Mouse (Mus musculus): ENCODE data around the gene Slc5a5. TPM values are rescaled to one million over a fixed set of nuclear protein-coding genes. Genes with fewer than 3 reads are reported as not detected.

Slc5a5 gene
- polyA plus RNA-seq, 1 experiment from 2014 or later: not detected

DNA sequence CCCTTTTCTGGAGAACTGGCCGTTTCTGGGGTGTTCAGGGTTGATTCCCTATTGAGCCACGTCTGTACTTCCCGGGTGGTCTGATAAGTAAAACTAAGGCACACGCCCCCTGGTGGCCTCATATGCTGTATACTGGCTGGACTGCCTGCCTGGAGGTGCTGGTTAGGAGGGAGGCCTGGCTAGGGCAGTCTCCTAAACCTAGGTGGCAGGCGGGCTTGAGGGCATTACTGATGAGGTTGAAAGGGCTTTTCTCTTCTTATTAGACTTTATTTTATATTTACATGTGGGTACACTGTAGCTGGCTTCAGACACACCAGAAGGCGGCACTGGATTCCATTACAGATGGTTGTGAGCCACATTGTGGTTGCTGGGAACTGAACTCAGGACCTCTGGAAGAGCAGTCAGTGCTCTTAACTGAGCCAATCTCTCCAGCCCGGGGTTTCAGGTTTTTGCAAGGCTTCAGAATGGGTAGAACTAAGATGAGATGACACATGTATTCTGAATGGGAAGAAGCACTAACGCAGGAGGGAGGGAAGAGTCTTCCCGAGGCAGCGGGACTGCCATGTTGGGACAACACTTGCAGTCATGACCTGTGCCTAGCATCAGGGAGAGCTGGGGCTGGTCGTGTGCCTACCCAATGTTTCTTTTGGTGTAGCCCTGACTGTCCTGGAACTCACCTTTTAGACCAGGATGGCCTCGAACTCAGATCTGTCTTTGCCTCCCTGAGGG, 1.3 kb upstream of the Slc5a5 start:
- no peak overlapping the region for H3K4me2 ChIP-seq
- H3K27ac ChIP-seq (replicated peaks): no peak overlapping the region
- H3K9ac ChIP-seq: no peak overlapping the region
- ATAC-seq (ENCODE audit: insufficient read depth): no peak
- 31% methylated on average over 12 of the region's 12 CpGs for WGBS (ENCODE audit: insufficient replicate concordance)
- H3K9me3 ChIP-seq (replicated peaks): no peaks in the 10 kb centered on the region
- H3K36me3 ChIP-seq (replicated peaks): peaks cover 28% of the 10 kb centered on the region
- no peak overlapping the region for H3K4me3 ChIP-seq (replicated peaks)
- peaks cover 65% of the 10 kb centered on the region for H3K4me1 ChIP-seq (replicated peaks)
- peaks cover 53% of the 10 kb centered on the region for H3K27me3 ChIP-seq

GRCm38 (mm10) chr8:70892896-70893655, 519 bp upstream of the Slc5a5 start:
- WGBS (ENCODE audit: insufficient replicate concordance): 25% methylated on average over 20 of the region's 20 CpGs
- peaks cover 58% of the 10 kb centered on the region for H3K4me1 ChIP-seq (replicated peaks)
- H3K9ac ChIP-seq: no peak overlapping the region
- H3K9me3 ChIP-seq (replicated peaks): no peaks in the 10 kb centered on the region
- peak overlapping the region; percentile 38 for H3K4me2 ChIP-seq
- H3K36me3 ChIP-seq (replicated peaks): peaks cover 28% of the 10 kb centered on the region
- no peak for ATAC-seq (ENCODE audit: insufficient read depth)
- peak overlapping the region; percentile 26 for H3K4me3 ChIP-seq (replicated peaks)
- peaks cover 60% of the 10 kb centered on the region for H3K27me3 ChIP-seq
- no peak overlapping the region for H3K27ac ChIP-seq (replicated peaks)

GRCm38 (mm10) chr8:70891356-70891755, 1.2 kb downstream of the Slc5a5 start:
- H3K27me3 ChIP-seq: peaks cover 76% of the 10 kb centered on the region
- WGBS (ENCODE audit: insufficient replicate concordance): 8% methylated on average over 21 of the region's 21 CpGs
- no peak overlapping the region for H3K27ac ChIP-seq (replicated peaks)
- H3K36me3 ChIP-seq (replicated peaks): peaks cover 28% of the 10 kb centered on the region
- H3K4me2 ChIP-seq: peak overlapping the region; percentile 38
- no peaks in the 10 kb centered on the region for H3K9me3 ChIP-seq (replicated peaks)
- 0 out of 2 replicates have a peak overlapping the region, but pooled peaks have one; percentile 5 for H3K4me3 ChIP-seq (replicated peaks)
- no peak overlapping the region for H3K9ac ChIP-seq
- peak; percentile 6; the same call in 1 of the 2 replicates for ATAC-seq (ENCODE audit: insufficient read depth)
- H3K4me1 ChIP-seq (replicated peaks): peaks cover 56% of the 10 kb centered on the region

DNA sequence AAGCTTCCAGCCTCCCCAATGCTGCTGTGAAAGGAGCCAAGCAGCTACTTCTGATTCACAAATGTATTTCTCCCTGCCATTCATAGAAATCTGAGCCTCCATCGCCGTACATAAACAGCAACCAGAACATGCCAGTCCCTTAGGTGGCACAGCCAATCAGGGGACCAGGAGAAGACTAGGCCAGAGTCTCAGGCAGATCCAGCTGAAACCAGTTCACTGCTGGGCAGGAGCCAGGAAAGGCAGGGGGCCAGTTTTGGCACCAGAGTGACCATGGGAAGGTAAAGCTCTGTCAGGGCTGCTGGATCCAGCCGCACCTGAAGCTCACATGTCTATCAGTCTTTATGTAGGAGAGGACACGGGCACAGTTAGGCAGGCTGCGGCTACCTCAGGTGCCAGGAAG, 1.9 kb downstream of the Slc5a5 start:
- 84% methylated on average over 5 of the region's 5 CpGs for WGBS (ENCODE audit: insufficient replicate concordance)

DNA sequence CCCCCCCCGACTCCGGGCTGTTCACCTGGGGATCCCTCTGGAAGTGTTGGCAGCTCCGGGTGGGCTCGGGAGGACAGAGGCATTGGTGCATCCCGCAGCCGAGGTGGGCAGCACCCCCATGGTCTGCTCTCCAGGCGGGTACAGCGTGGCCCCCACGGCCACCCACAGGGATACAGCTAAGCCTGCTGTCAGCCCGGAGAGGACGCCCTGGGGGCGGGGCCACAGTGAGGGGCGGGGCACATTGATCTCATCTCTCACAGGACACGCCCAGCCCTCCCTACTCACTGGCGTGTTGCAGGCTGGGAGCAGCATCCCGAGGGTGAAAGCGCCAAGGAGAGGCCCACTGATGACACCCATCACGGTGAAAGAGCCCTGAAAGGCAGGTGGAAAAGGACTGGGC, 4.9 kb downstream of the Slc5a5 start:
- Histone ChIP-seq H3K4me2 (peak overlapping the region; percentile 20; the same call in 1 of the 2 replicates), H3K9ac (no peak overlapping the region), H3K36me3 (replicated peaks) (no peaks in the 10 kb centered on the region), H3K27me3 (peaks cover 87% of the 10 kb centered on the region), H3K9me3 (replicated peaks) (no peaks in the 10 kb centered on the region), H3K4me1 (replicated peaks) (peaks cover 23% of the 10 kb centered on the region), H3K4me3 (replicated peaks) (no peak overlapping the region), H3K27ac (replicated peaks) (no peak overlapping the region)
- 5% methylated on average over 18 of the region's 18 CpGs for WGBS (ENCODE audit: insufficient replicate concordance)
- peak; percentile 42; the same call in 1 of the 2 replicates for ATAC-seq (ENCODE audit: insufficient read depth)

More for the DNA sequence above, 1.9 kb downstream of the Slc5a5 start:
- Histone ChIP-seq H3K4me3 (replicated peaks) (no peak overlapping the region), H3K27me3 (peaks cover 83% of the 10 kb centered on the region), H3K9ac (no peak overlapping the region), H3K9me3 (replicated peaks) (no peaks in the 10 kb centered on the region), H3K4me1 (replicated peaks) (peaks cover 49% of the 10 kb centered on the region), H3K4me2 (no peak overlapping the region), H3K36me3 (replicated peaks) (peaks cover 21% of the 10 kb centered on the region), H3K27ac (replicated peaks) (no peak overlapping the region)
- no peak for ATAC-seq (ENCODE audit: insufficient read depth)

- WGBS (ENCODE audit: insufficient replicate concordance): 14% methylated on average over 12 of the region's 12 CpGs
- no peak for ATAC-seq (ENCODE audit: insufficient read depth)
- Histone ChIP-seq H3K9ac (no peak overlapping the region), H3K36me3 (replicated peaks) (no peaks in the 10 kb centered on the region), H3K4me1 (replicated peaks) (peaks cover 6% of the 10 kb centered on the region), H3K9me3 (replicated peaks) (no peaks in the 10 kb centered on the region), H3K4me3 (replicated peaks) (no peak overlapping the region), H3K4me2 (no peak overlapping the region), H3K27me3 (peaks cover 72% of the 10 kb centered on the region), H3K27ac (replicated peaks) (no peak overlapping the region)
Observed at GRCm38 (mm10) chr8:70885612-70886011, 6.9 kb downstream of the Slc5a5 start.

- peaks cover 6% of the 10 kb centered on the region for H3K4me1 ChIP-seq (replicated peaks)
- H3K9ac ChIP-seq: no peak overlapping the region
- H3K4me3 ChIP-seq (replicated peaks): no peak overlapping the region
- no peaks in the 10 kb centered on the region for H3K9me3 ChIP-seq (replicated peaks)
- peaks cover 72% of the 10 kb centered on the region for H3K27me3 ChIP-seq
- no peaks in the 10 kb centered on the region for H3K36me3 ChIP-seq (replicated peaks)
- WGBS (ENCODE audit: insufficient replicate concordance): 51% methylated on average over 10 of the region's 10 CpGs
- ATAC-seq (ENCODE audit: insufficient read depth): no peak
- H3K4me2 ChIP-seq: no peak overlapping the region
- no peak overlapping the region for H3K27ac ChIP-seq (replicated peaks)
Observed at GRCm38 (mm10) chr8:70884683-70885082, 7.9 kb downstream of the Slc5a5 start.

- Histone ChIP-seq H3K4me1 (replicated peaks) (peaks cover 6% of the 10 kb centered on the region), H3K27me3 (peaks cover 72% of the 10 kb centered on the region), H3K4me3 (replicated peaks) (no peak overlapping the region), H3K4me2 (no peak overlapping the region), H3K36me3 (replicated peaks) (no peaks in the 10 kb centered on the region), H3K27ac (replicated peaks) (no peak overlapping the region), H3K9ac (no peak overlapping the region), H3K9me3 (replicated peaks) (no peaks in the 10 kb centered on the region)
- ATAC-seq (ENCODE audit: insufficient read depth): no peak
- WGBS (ENCODE audit: insufficient replicate concordance): 65% methylated on average over 4 of the region's 4 CpGs
Observed at GRCm38 (mm10) chr8:70884186-70884585, 8.4 kb downstream of the Slc5a5 start.

DNA sequence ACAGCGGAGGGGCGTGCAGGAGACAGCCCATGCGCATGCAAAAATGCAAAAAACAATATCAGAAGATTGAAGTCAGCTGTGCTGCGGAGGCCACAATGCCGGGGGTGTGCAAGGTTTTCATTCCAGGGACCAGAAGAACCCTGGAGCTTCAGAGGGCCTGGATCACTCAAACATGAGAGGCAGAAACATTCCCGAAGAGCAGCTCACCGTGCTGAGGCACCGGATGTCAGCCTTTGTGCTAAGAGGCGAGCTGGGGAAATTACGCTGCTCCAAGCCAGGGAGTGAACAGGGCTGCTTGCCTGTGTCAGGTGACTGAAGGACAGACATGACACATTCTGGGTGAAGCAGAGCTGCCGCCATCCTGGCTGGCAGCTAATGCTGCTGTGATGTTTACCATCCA, 12.0 kb downstream of the Slc5a5 start:
- 33% methylated on average over 11 of the region's 11 CpGs for WGBS (ENCODE audit: insufficient replicate concordance)
- H3K36me3 ChIP-seq (replicated peaks): no peaks in the 10 kb centered on the region
- H3K4me1 ChIP-seq (replicated peaks): peaks cover 9% of the 10 kb centered on the region
- ATAC-seq (ENCODE audit: insufficient read depth): no peak
- peaks cover 39% of the 10 kb centered on the region for H3K27me3 ChIP-seq
- no peak overlapping the region for H3K9ac ChIP-seq
- H3K27ac ChIP-seq (replicated peaks): no peak overlapping the region
- H3K9me3 ChIP-seq (replicated peaks): no peaks in the 10 kb centered on the region
- no peak overlapping the region for H3K4me3 ChIP-seq (replicated peaks)
- H3K4me2 ChIP-seq: no peak overlapping the region

DNA sequence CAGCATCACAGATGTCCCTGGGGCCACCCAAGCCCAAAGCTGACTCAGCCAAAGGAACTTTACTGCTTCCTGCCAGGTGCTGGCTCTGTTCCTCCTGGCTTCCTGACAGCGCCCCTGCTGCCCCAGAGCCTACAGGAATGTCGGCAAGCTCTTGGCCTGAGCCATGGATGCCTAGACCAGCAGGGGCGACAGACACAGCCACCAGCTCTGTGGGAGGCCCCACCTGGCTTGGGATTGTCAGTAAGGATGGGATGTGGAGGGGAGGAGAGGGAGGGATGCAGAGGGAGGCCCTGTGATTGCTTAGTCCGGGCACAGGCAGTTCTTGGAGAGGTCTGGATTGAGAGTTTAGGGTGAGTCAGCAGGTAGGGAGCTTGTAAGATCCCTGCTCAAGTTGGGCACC, 12.4 kb downstream of the Slc5a5 start:
- H3K4me1 ChIP-seq (replicated peaks): peaks cover 9% of the 10 kb centered on the region
- H3K4me3 ChIP-seq (replicated peaks): no peak overlapping the region
- WGBS (ENCODE audit: insufficient replicate concordance): 13% methylated on average over 4 of the region's 4 CpGs
- H3K27ac ChIP-seq (replicated peaks): no peak overlapping the region
- no peak overlapping the region for H3K4me2 ChIP-seq
- H3K27me3 ChIP-seq: peaks cover 34% of the 10 kb centered on the region
- no peaks in the 10 kb centered on the region for H3K36me3 ChIP-seq (replicated peaks)
- H3K9ac ChIP-seq: no peak overlapping the region
- no peaks in the 10 kb centered on the region for H3K9me3 ChIP-seq (replicated peaks)
- no peak for ATAC-seq (ENCODE audit: insufficient read depth)

DNA sequence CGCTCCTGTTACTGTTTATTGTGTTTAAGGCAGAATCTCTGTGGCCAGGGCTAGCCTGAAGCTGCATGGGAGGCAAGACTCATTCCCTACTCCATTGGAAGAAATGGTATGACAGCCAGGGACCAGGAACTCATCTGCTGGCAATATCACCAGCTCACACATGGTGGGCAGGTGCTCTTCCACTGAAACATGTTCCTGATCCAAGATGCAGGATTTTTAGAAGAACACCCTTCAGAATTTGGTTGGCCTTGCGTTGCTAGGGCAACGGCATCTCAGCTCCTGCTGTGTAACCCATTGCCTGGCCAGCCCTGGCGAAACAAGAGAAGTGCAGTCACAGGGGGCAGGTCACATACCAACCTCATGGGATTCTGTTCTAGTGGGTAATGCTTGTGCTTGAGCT, 13.1 kb downstream of the Slc5a5 start:
- H3K36me3 ChIP-seq (replicated peaks): no peaks in the 10 kb centered on the region
- ATAC-seq (ENCODE audit: insufficient read depth): no peak
- WGBS (ENCODE audit: insufficient replicate concordance): 57% methylated on average over 4 of the region's 4 CpGs
- H3K4me2 ChIP-seq: no peak overlapping the region
- no peak overlapping the region for H3K27ac ChIP-seq (replicated peaks)
- H3K4me3 ChIP-seq (replicated peaks): no peak overlapping the region
- H3K9me3 ChIP-seq (replicated peaks): no peaks in the 10 kb centered on the region
- H3K9ac ChIP-seq: no peak overlapping the region
- peaks cover 9% of the 10 kb centered on the region for H3K4me1 ChIP-seq (replicated peaks)
- peaks cover 28% of the 10 kb centered on the region for H3K27me3 ChIP-seq

All from liver, embryonic 15.5 days (tissue).